Mouse (Mus musculus) embryo, embryonic 9.5 days (tissue): ENCODE results near the gene Bst2.
A peak's percentile ranks its signal among the peaks of the same experiment; 100 is the strongest.

Source experiments
- DNase-seq: peaks from one replicate; pipeline ENCODE4 v3.0.0-alpha.2; 2017; ENCODE audit errors: extremely low spot score

Gene Bst2

GRCm38 (mm10) chr8:71485142-71486135, 51.8 kb downstream of the Bst2 start, which contains the start of gene Ano8:
TSS of gene Ano8 (minus strand) at chr8:71485963.
- peak; percentile 87 for DNase-seq

DNA sequence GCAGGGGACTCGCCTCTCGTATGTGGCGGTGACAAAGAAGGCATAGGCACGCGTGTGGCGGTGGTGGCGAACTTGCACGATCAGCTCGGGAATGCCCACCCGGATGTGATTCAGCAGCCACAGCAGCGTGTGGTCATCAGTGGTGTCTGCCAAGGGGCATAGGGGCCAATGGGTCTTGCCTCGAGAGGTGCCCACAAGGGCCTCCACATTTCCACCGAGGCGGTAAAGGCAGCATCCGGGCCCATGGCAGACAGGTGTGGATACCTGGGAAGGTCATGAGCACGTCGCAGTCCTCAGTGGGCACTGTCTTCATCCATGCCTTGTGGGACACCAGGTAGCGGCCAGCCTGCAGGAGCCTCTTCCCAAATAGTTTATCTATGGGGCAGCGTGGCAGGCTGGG, 52.5 kb downstream of the Bst2 start:
- DNase-seq: no peak
